Mouse (Mus musculus) MEL (cell line): ENCODE data around the gene Fam178b.

Experiments
- E2F4 ChIP-seq: IDR thresholded peaks from 2 replicates; pipeline ENCODE4 v1.6.1; 2011; ENCODE audit warnings: low read depth, low read length, improper control_type of control experiment, borderline replicate concordance
- GATA1 ChIP-seq: IDR thresholded peaks from 2 replicates; pipeline ENCODE4 v1.6.1; 2011; ENCODE audit warnings: low read depth, low read length, improper control_type of control experiment
- HCFC1 ChIP-seq: IDR thresholded peaks from 2 replicates; pipeline ENCODE4 v1.6.1; 2012; ENCODE audit warnings: low read depth, mild to moderate bottlenecking, inconsistent platforms, low read length, improper control_type of control experiment, moderate library complexity
- ZC3H11A ChIP-seq: IDR thresholded peaks from 2 replicates; pipeline ENCODE4 v1.6.1; 2012; ENCODE audit warnings: low read depth, mild to moderate bottlenecking, inconsistent platforms, low read length, improper control_type of control experiment

DNA sequence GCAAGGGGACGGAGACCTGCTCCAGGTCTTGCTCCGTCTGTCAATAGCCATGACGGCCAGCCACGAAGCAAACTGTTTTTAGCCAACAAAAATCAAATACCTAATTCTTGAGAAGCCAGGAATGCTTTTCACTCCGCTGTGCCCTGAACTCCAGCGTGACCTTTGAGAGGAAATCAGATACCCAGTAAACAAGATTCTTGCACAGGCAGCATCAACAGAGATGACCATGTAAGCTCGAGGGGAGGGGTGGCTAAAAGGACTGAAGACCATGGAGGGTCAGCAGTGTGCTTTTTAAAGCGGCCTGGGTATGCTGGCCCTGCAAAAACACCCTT is 146.6 kb downstream of the Fam178b start:
- TF ChIP-seq GATA1 (no peak), E2F4 (no peak), HCFC1 (no peak), ZC3H11A (no peak)
